Mouse (Mus musculus) small intestine, adult 2 months (tissue): ENCODE results near the gene Bpifc.

Experiments used
- CTCF ChIP-seq: fragments of 200-500 bp; IDR thresholded peaks from 2 replicates; pipeline ENCODE4 v1.5.1; 2012; ENCODE audit warnings: low read depth, mild to moderate bottlenecking, control low read depth, inconsistent platforms, low read length, moderate library complexity, mixed read lengths; ENCODE audit not compliant: insufficient replicate concordance, insufficient read length; ENCODE audit errors: extremely low read depth
- POLR2A ChIP-seq: fragments of 200-500 bp; IDR thresholded peaks from 2 replicates; pipeline ENCODE4 v1.6.1; 2012; ENCODE audit warnings: low read depth, mild to moderate bottlenecking, control low read depth, inconsistent platforms, low read length, moderate library complexity

DNA sequence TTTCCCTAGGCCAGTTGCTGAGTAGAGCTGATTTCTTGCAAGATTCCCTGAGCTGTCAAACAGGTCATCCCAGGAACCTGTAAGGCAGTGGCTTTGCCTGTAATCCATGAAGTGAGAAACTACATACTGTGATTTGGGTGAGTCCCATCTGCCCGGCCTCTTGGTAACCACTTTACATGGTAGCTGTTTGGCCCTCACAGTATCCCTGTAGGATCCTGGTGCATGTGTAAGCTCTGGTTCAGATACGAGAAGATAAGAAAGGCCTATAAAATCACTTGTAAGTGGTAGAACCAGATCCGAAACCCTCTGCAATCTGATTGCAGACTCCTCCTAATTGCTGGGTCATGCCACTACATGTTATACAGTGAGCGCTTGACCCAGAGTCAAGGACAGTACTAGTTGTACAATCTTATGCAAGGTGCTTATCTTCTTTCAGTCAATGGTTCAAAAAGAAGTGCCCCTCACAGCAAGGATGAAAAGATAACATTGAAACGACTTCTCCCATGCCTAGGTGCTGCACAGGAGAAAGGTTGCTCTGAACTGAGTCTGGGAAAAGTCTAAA is 17.1 kb downstream of the Bpifc start:
- no peak for TF ChIP-seq CTCF
- TF ChIP-seq POLR2A = no peak
